Mouse (Mus musculus) stomach, postnatal 0 days (tissue): ENCODE results near the gene Twistnb. TPM values are rescaled to one million over a fixed set of nuclear protein-coding genes. Genes with fewer than 3 reads are reported as not detected.

Experiments
- ATAC-seq: fragments of 200-750 bp; cut with Nextera tagmentation; 2 replicates; pipeline ENCODE4 v1.8.0; 2017; ENCODE audit not compliant: low FRiP score, low TSS enrichment
- DNase-seq: peaks from one replicate; pipeline ENCODE4 v3.0.0-alpha.2; 2016; ENCODE audit warnings: low spot score
- H3K27ac ChIP-seq: fragments of 300-500 bp; sonication (generic); replicated peaks from 2 replicates; pipeline ENCODE4 v1.5.1; 2014; ENCODE audit warnings: mild to moderate bottlenecking, control low read depth
- H3K27me3 ChIP-seq: fragments of 300-500 bp; sonication (generic); 2 replicates; pipeline ENCODE4 v1.6.1; 2014; ENCODE audit warnings: low read length; ENCODE audit not compliant: control insufficient read depth, insufficient read depth
- H3K36me3 ChIP-seq: fragments of 300-500 bp; sonication (generic); 2 replicates; pipeline ENCODE4 v1.6.1; 2014; ENCODE audit warnings: low read length, mixed read lengths; ENCODE audit not compliant: control insufficient read depth, insufficient read depth
- H3K4me1 ChIP-seq: fragments of 300-500 bp; sonication (generic); replicated peaks from 2 replicates; pipeline ENCODE4 v1.6.1; 2014; ENCODE audit warnings: antibody characterized with exemption; ENCODE audit not compliant: control insufficient read depth, insufficient read depth
- H3K4me2 ChIP-seq: fragments of 300-500 bp; sonication (generic); replicated peaks from 2 replicates; pipeline ENCODE4 v1.6.1; 2014; ENCODE audit warnings: low read depth, mild to moderate bottlenecking, control low read depth, moderate library complexity
- H3K4me3 ChIP-seq: fragments of 300-500 bp; sonication (generic); 2 replicates; pipeline ENCODE4 v1.5.1; 2014; ENCODE audit warnings: low read depth, low read length, control low read depth
- H3K9ac ChIP-seq: fragments of 300-500 bp; sonication (generic); 2 replicates; pipeline ENCODE4 v1.6.1; 2014; ENCODE audit warnings: mild to moderate bottlenecking, low read length, control low read depth, mixed read lengths
- H3K9me3 ChIP-seq: fragments of 300-500 bp; sonication (generic); 2 replicates; pipeline ENCODE4 v1.6.1; 2016; ENCODE audit warnings: low read length; ENCODE audit not compliant: control insufficient read depth
- CTCF ChIP-seq: IDR thresholded peaks from 2 replicates; pipeline ENCODE4 v1.5.1; 2016; ENCODE audit warnings: antibody characterized with exemption, low read depth, mild to moderate bottlenecking, moderate library complexity
- EP300 ChIP-seq: optimal IDR thresholded peaks from 2 replicates; pipeline ENCODE3; 2016; ENCODE audit warnings: antibody characterized with exemption
- WGBS: fragments of 180-500 bp; shearing (Covaris S2); extraction: QIAGEN DNeasy Blood & Tissue Kit; methylation state at CpG from one replicate; pipeline ENCODE4 v1.1.7; 2014; 5-methylcytosine and 5-hydroxymethylcytosine counted together
- polyA plus RNA-seq: library from polyadenylated mRNA; unstranded; fragments of >200 nt; fragmentation: Nextera tagmentation; extraction: Ambion mirVana; gene quantifications from 2 replicates; pipeline ENCODE4 v1.2.1, GENCODE M21; 2015

Twistnb gene
- polyA plus RNA-seq, 1 experiment from 2014 or later: 44.9 TPM

DNA sequence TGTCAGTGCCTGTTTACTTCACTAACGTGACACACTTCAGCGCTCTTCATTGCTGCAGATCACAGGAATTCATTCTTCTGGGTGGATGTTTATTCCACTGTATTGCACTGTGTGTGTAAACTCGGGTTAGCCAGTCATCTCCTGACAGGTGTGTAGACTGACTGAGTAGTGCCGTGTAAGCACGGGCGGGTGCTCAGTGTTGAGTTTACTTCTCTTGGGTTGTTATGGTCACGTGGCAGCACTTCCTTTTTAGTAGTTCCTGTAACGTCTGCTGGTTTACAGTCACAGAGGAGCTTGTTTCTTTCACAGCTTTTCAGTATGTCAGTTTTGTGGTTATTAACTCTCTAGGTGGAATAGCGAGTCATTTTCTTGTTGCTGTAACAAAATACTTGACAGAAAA is 4.4 kb downstream of the Twistnb start:
- H3K4me2 ChIP-seq: no peak overlapping the region
- no peaks in the 10 kb centered on the region for H3K4me1 ChIP-seq
- H3K27ac ChIP-seq: no peak overlapping the region
- no peak overlapping the region for H3K4me3 ChIP-seq
- DNase-seq (no peak), ATAC-seq (peak; percentile 66; the same call in 1 of the 2 replicates)
- H3K27me3 ChIP-seq: no peaks in the 10 kb centered on the region
- TF ChIP-seq CTCF: no peak
- no peak for TF ChIP-seq EP300
- no peaks in the 10 kb centered on the region for H3K9me3 ChIP-seq
- WGBS: 73% methylated on average over 9 of the region's 9 CpGs
- no peak overlapping the region for H3K9ac ChIP-seq
- no peaks in the 10 kb centered on the region for H3K36me3 ChIP-seq

DNA sequence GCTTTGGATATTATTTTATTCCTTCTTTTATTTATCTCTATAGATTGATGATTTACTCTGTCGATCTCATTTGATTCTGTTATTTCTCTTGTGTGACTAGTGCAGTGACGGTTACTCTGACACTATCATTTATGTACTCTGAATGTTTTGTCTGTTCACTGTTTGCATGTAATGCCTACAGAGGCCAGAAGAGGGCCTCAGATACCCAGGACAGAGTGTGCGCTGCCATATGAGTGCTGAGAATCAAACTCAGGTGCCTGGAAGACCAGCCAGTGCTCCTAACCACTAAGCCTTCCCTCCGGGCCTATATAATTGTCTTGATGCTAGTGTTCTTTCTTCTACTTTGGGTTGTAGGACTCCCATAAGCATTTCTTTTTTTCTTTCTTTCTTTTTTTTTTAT is 5.3 kb downstream of the Twistnb start:
- Histone ChIP-seq H3K9ac (no peak overlapping the region), H3K4me1 (no peaks in the 10 kb centered on the region), H3K4me3 (no peak overlapping the region), H3K36me3 (no peaks in the 10 kb centered on the region), H3K4me2 (no peak overlapping the region), H3K9me3 (no peaks in the 10 kb centered on the region), H3K27me3 (no peaks in the 10 kb centered on the region), H3K27ac (no peak overlapping the region)
- 97% methylated on average over 4 of the region's 4 CpGs for WGBS
- DNase-seq (no peak), ATAC-seq (no peak)
- TF ChIP-seq CTCF (peak; percentile 44), EP300 (no peak)

DNA sequence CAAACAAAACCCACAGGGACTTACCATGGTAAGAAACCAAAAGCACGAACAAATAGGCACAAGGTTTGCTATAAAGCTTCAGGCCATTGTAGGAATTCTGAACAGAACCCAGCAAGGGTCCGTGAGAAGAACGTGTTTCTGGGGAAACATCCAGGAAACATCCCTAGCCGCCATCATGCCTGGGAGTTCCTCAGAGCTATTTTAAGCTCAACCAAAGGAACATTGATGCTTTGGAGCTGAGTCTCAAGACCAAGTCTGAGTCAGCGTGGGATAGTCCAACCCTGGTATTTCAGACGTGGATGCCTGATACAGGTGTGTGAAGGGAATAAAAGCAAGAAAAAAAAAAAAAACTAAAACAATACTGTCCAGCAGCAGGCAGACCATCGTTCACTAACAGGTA is 26.0 kb downstream of the Twistnb start:
- Histone ChIP-seq H3K9me3 (no peaks in the 10 kb centered on the region), H3K4me2 (no peak overlapping the region), H3K9ac (no peak overlapping the region), H3K4me3 (no peak overlapping the region), H3K4me1 (no peaks in the 10 kb centered on the region), H3K27me3 (no peaks in the 10 kb centered on the region), H3K36me3 (no peaks in the 10 kb centered on the region), H3K27ac (no peak overlapping the region)
- ATAC-seq (no peak), DNase-seq (no peak)
- TF ChIP-seq CTCF (no peak), EP300 (no peak)
- 71% methylated on average over 7 of the region's 7 CpGs for WGBS

DNA sequence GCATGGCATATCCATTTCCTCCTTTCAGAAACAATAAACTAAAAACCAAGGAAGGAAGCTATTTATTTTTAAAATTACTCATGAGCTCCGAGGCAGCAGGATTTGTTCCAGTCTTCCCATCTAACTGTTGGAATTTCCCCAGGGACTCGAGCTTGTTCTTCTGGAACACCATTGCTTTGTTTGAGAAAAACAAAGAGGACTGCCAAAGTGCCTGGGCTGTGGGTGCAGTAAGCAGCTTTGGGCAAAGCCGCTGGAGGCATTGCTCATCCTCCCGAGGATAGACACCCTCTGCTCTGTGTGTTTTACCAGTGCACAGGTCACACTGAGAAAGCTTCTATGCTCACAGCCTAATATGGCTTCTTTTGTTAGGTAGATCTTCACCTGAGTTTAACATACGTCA is 26.8 kb downstream of the Twistnb start:
- WGBS: 31% methylated on average over 5 of the region's 5 CpGs

DNA sequence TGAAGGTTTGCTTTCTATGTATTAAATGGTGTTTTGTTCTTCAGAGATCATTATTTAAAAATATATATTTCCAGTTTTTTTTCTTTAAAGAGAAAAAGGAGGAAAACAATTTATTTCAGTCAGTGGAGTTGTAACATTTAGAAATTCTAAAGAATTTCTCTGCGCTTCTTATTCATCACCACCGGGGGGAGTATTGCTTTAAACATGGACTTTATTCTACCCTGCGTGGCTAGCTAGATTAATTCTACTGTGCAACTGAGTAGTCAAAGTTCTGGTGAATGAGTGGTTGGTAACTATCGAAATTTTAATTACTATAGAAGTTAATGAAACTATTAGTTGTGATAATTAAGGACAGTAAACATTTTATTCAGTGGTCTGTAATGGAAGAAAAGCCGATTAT is 51.5 kb downstream of the Twistnb start:
- TF ChIP-seq EP300 (no peak), CTCF (peak; percentile 74)
- ATAC-seq: no peak
- no peak overlapping the region for H3K27ac ChIP-seq
- 20% methylated on average over 5 of the region's 5 CpGs for WGBS
- no peaks in the 10 kb centered on the region for H3K4me1 ChIP-seq
- no peak overlapping the region for H3K4me2 ChIP-seq
- no peaks in the 10 kb centered on the region for H3K9me3 ChIP-seq
- no peak overlapping the region for H3K4me3 ChIP-seq
- no peaks in the 10 kb centered on the region for H3K27me3 ChIP-seq
- H3K36me3 ChIP-seq: no peaks in the 10 kb centered on the region
- H3K9ac ChIP-seq: no peak overlapping the region
- no peak for DNase-seq

More for the DNA sequence above, 26.8 kb downstream of the Twistnb start:
- Histone ChIP-seq H3K9ac (no peak overlapping the region), H3K27me3 (no peaks in the 10 kb centered on the region), H3K36me3 (no peaks in the 10 kb centered on the region), H3K27ac (no peak overlapping the region), H3K4me2 (no peak overlapping the region), H3K9me3 (no peaks in the 10 kb centered on the region), H3K4me3 (no peak overlapping the region), H3K4me1 (no peaks in the 10 kb centered on the region)
- no peak for TF ChIP-seq CTCF
- no peak for TF ChIP-seq EP300
- DNase-seq: no peak
- no peak for ATAC-seq

DNA sequence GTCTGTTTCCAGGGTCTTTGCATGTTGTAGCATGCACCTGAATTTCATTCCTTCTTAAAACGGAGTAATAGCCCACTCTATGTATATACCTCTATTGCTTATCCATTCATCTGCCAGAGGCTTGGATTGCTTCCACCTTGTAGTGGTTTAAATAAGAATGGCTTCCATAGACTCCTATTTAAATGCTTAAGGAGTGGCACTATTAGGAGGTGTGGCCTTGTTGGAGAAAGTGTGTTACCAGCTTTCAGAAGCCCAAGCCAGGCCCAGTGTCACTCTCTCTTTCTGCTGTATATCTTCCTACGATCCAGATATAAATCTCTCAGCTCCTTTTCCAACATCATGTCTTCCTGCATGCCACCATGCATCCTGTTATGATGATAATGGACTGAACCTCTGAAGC is 53.5 kb downstream of the Twistnb start:
- Histone ChIP-seq H3K4me1 (no peaks in the 10 kb centered on the region), H3K9ac (no peak overlapping the region), H3K36me3 (no peaks in the 10 kb centered on the region), H3K27me3 (no peaks in the 10 kb centered on the region), H3K4me2 (no peak overlapping the region), H3K9me3 (no peaks in the 10 kb centered on the region), H3K27ac (no peak overlapping the region), H3K4me3 (no peak overlapping the region)
- 77% methylated on average over 2 of the region's 2 CpGs for WGBS
- no peak for DNase-seq
- no peak for ATAC-seq
- TF ChIP-seq CTCF (no peak), EP300 (no peak)

Other genes starting within 250 kb of the Twistnb start
- 0.21 TPM in 1 of 2 replicates, not detected in the other for gene Efcab10, start 34.8 kb upstream of the Twistnb start, polyA plus RNA-seq